Mouse (Mus musculus) stomach, embryonic 14.5 days (tissue): ENCODE data around the gene Wwc1. TPM values are rescaled to one million over a fixed set of nuclear protein-coding genes. Genes with fewer than 3 reads are reported as not detected.

Experiments used
- ATAC-seq: fragments of 200-750 bp; cut with Nextera tagmentation; 2 replicates; pipeline ENCODE4 v1.8.0; 2017; ENCODE audit warnings: low read depth, moderate TSS enrichment; ENCODE audit not compliant: insufficient number of reproducible peaks, insufficient read depth, low FRiP score
- H3K27ac ChIP-seq: fragments of 300-500 bp; sonication (generic); 2 replicates; pipeline ENCODE4 v1.5.1; 2014; ENCODE audit warnings: mild to moderate bottlenecking, low read length, moderate library complexity, mixed read lengths
- H3K27me3 ChIP-seq: fragments of 300-500 bp; sonication (generic); 2 replicates; pipeline ENCODE4 v1.6.1; 2014; ENCODE audit warnings: low read length, control low read depth, mixed read lengths; ENCODE audit not compliant: control insufficient read depth, insufficient read depth
- H3K36me3 ChIP-seq: fragments of 300-500 bp; sonication (generic); 2 replicates; pipeline ENCODE4 v1.6.1; 2014; ENCODE audit warnings: mild to moderate bottlenecking, control low read depth, low read length, moderate library complexity, mixed read lengths; ENCODE audit not compliant: control insufficient read depth, insufficient read depth
- H3K4me1 ChIP-seq: fragments of 300-500 bp; sonication (generic); 2 replicates; pipeline ENCODE4 v1.6.1; 2014; ENCODE audit warnings: low read length, control low read depth, mixed read lengths; ENCODE audit not compliant: control insufficient read depth, insufficient read depth
- H3K4me2 ChIP-seq: fragments of 300-500 bp; sonication (generic); replicated peaks from 2 replicates; pipeline ENCODE4 v1.6.1; 2014; ENCODE audit warnings: low read depth, low read length, control low read depth
- H3K4me3 ChIP-seq: fragments of 300-500 bp; sonication (generic); 2 replicates; pipeline ENCODE4 v1.5.1; 2014; ENCODE audit warnings: low read depth, low read length, control low read depth
- H3K9ac ChIP-seq: fragments of 300-500 bp; sonication (generic); replicated peaks from 2 replicates; pipeline ENCODE4 v1.6.1; 2014; ENCODE audit warnings: low read depth, mild to moderate bottlenecking, control low read depth, low read length, moderate library complexity, mixed read lengths
- H3K9me3 ChIP-seq: fragments of 300-500 bp; sonication (generic); 2 replicates; pipeline ENCODE4 v1.6.1; 2016; ENCODE audit warnings: low read depth, low read length, control low read depth; ENCODE audit not compliant: control insufficient read depth
- WGBS: fragments of 180-500 bp; shearing (Covaris S2); extraction: QIAGEN DNeasy Blood & Tissue Kit; methylation state at CpG from one replicate; pipeline ENCODE4 v1.1.7; 2014; 5-methylcytosine and 5-hydroxymethylcytosine counted together
- polyA plus RNA-seq: library from polyadenylated mRNA; unstranded; fragments of >200 nt; fragmentation: Nextera tagmentation; extraction: Ambion mirVana; gene quantifications from 2 replicates; pipeline ENCODE4 v1.2.1, GENCODE M21; 2014

Gene Wwc1
- polyA plus RNA-seq, 1 experiment from 2014 or later, result 6.8 TPM

GRCm38 (mm10) chr11:35935133-35935532 is 45.2 kb downstream of the Wwc1 start:
- WGBS, result 94% methylated on average over 1 of the region's 1 CpGs
- H3K4me1 ChIP-seq, result no peaks in the 10 kb centered on the region
- H3K4me3 ChIP-seq, result no peak overlapping the region
- no peaks in the 10 kb centered on the region for H3K9me3 ChIP-seq
- H3K27me3 ChIP-seq, result no peaks in the 10 kb centered on the region
- H3K36me3 ChIP-seq, result no peaks in the 10 kb centered on the region
- no peak overlapping the region for H3K9ac ChIP-seq
- no peak overlapping the region for H3K4me2 ChIP-seq
- no peak overlapping the region for H3K27ac ChIP-seq
- ATAC-seq, result no peak

GRCm38 (mm10) chr11:35933402-35934085 is 46.8 kb downstream of the Wwc1 start:
- no peaks in the 10 kb centered on the region for H3K36me3 ChIP-seq
- no peaks in the 10 kb centered on the region for H3K9me3 ChIP-seq
- H3K27ac ChIP-seq, result no peak overlapping the region
- 0 out of 2 replicates have a peak, but pooled peaks have one; percentile 19 for ATAC-seq
- no peaks in the 10 kb centered on the region for H3K4me1 ChIP-seq
- H3K27me3 ChIP-seq, result no peaks in the 10 kb centered on the region
- 33% methylated on average over 14 of the region's 14 CpGs for WGBS
- no peak overlapping the region for H3K9ac ChIP-seq
- H3K4me3 ChIP-seq, result no peak overlapping the region
- no peak overlapping the region for H3K4me2 ChIP-seq

GRCm38 (mm10) chr11:35932121-35932885 is 48.0 kb downstream of the Wwc1 start:
- Histone ChIP-seq H3K4me3 (no peak overlapping the region), H3K27me3 (no peaks in the 10 kb centered on the region), H3K4me2 (no peak overlapping the region), H3K36me3 (no peaks in the 10 kb centered on the region), H3K4me1 (no peaks in the 10 kb centered on the region), H3K9ac (no peak overlapping the region), H3K9me3 (no peaks in the 10 kb centered on the region), H3K27ac (no peak overlapping the region)
- no peak for ATAC-seq
- 81% methylated on average over 14 of the region's 14 CpGs for WGBS

GRCm38 (mm10) chr11:35930511-35931060 is 49.7 kb downstream of the Wwc1 start:
- no peak overlapping the region for H3K4me2 ChIP-seq
- H3K4me1 ChIP-seq, result no peaks in the 10 kb centered on the region
- H3K4me3 ChIP-seq, result no peak overlapping the region
- 83% methylated on average over 6 of the region's 6 CpGs for WGBS
- no peak overlapping the region for H3K9ac ChIP-seq
- H3K27ac ChIP-seq, result no peak overlapping the region
- H3K9me3 ChIP-seq, result no peaks in the 10 kb centered on the region
- H3K36me3 ChIP-seq, result no peaks in the 10 kb centered on the region
- no peak for ATAC-seq
- no peaks in the 10 kb centered on the region for H3K27me3 ChIP-seq

GRCm38 (mm10) chr11:35928453-35928852 is 51.9 kb downstream of the Wwc1 start:
- no peak overlapping the region for H3K4me2 ChIP-seq
- no peaks in the 10 kb centered on the region for H3K9me3 ChIP-seq
- no peaks in the 10 kb centered on the region for H3K36me3 ChIP-seq
- no peaks in the 10 kb centered on the region for H3K4me1 ChIP-seq
- ATAC-seq, result no peak
- no peak overlapping the region for H3K4me3 ChIP-seq
- WGBS, result 93% methylated on average over 12 of the region's 12 CpGs
- no peak overlapping the region for H3K27ac ChIP-seq
- no peaks in the 10 kb centered on the region for H3K27me3 ChIP-seq
- no peak overlapping the region for H3K9ac ChIP-seq

GRCm38 (mm10) chr11:35927309-35927708 is 53.0 kb downstream of the Wwc1 start:
- Histone ChIP-seq H3K9ac (no peak overlapping the region), H3K9me3 (no peaks in the 10 kb centered on the region), H3K4me2 (no peak overlapping the region), H3K27me3 (no peaks in the 10 kb centered on the region), H3K4me3 (no peak overlapping the region), H3K36me3 (no peaks in the 10 kb centered on the region), H3K4me1 (0 out of 2 replicates have a peak, but pooled peaks cover 4% of the 10 kb centered on the region), H3K27ac (no peak overlapping the region)
- ATAC-seq, result no peak
- 75% methylated on average over 14 of the region's 14 CpGs for WGBS

GRCm38 (mm10) chr11:35925592-35925991 is 54.7 kb downstream of the Wwc1 start:
- H3K4me1 ChIP-seq, result 0 out of 2 replicates have a peak, but pooled peaks cover 4% of the 10 kb centered on the region
- peak; percentile 92 for ATAC-seq
- H3K9ac ChIP-seq, result no peak overlapping the region
- no peak overlapping the region for H3K4me2 ChIP-seq
- no peaks in the 10 kb centered on the region for H3K36me3 ChIP-seq
- no peak overlapping the region for H3K4me3 ChIP-seq
- no peaks in the 10 kb centered on the region for H3K9me3 ChIP-seq
- 67% methylated on average over 7 of the region's 7 CpGs for WGBS
- H3K27ac ChIP-seq, result peak overlapping the region; percentile 56
- no peaks in the 10 kb centered on the region for H3K27me3 ChIP-seq

- H3K36me3 ChIP-seq, result no peaks in the 10 kb centered on the region
- no peak for ATAC-seq
- 24% methylated on average over 12 of the region's 12 CpGs for WGBS
- no peak overlapping the region for H3K4me3 ChIP-seq
- H3K4me1 ChIP-seq, result 0 out of 2 replicates have a peak, but pooled peaks cover 4% of the 10 kb centered on the region
- H3K27ac ChIP-seq, result 0 out of 2 replicates have a peak overlapping the region, but pooled peaks have one; percentile 8
- H3K27me3 ChIP-seq, result no peaks in the 10 kb centered on the region
- no peak overlapping the region for H3K9ac ChIP-seq
- no peaks in the 10 kb centered on the region for H3K9me3 ChIP-seq
- no peak overlapping the region for H3K4me2 ChIP-seq
These were observed 58.0 kb downstream of the Wwc1 start for GRCm38 (mm10) chr11:35922205-35922873.
